Mouse (Mus musculus) gastrocnemius, adult 2 months (tissue): Measurements from ENCODE around the gene Baiap2. TPM values are rescaled to one million over a fixed set of nuclear protein-coding genes. Genes with fewer than 3 reads are reported as not detected.

Experiments
- DNase-seq: peaks from one replicate; pipeline ENCODE4 v3.0.0; 2022
- H3K27ac ChIP-seq: fragments of 200-600 bp; 2 replicates; pipeline ENCODE4 v1.8.1; 2022; ENCODE audit warnings: mild to moderate bottlenecking
- H3K4me3 ChIP-seq: fragments of 200-600 bp; 2 replicates; pipeline ENCODE4 v1.8.1; 2022; ENCODE audit warnings: mild to moderate bottlenecking, moderate library complexity
- CTCF ChIP-seq: fragments of 200-600 bp; IDR thresholded peaks from 2 replicates; pipeline ENCODE4 v1.8.1; 2022; ENCODE audit warnings: antibody characterized with exemption, mild to moderate bottlenecking, moderate library complexity
- intact Hi-C: fragments of 180-260 bp; cut with DNase I; formaldehyde crosslinking; loops from one replicate; pipeline ENCODE4 v1.15.1; 2025
- total RNA-seq, 2 experiments: library from RNA; stranded (reverse); gene quantifications; 2 replicates each; pipeline ENCODE4 v1.2.3; 2021

The Baiap2 gene
- total RNA-seq, 2 experiments from 2014 or later: 1.5 to 2.0 TPM

DNA sequence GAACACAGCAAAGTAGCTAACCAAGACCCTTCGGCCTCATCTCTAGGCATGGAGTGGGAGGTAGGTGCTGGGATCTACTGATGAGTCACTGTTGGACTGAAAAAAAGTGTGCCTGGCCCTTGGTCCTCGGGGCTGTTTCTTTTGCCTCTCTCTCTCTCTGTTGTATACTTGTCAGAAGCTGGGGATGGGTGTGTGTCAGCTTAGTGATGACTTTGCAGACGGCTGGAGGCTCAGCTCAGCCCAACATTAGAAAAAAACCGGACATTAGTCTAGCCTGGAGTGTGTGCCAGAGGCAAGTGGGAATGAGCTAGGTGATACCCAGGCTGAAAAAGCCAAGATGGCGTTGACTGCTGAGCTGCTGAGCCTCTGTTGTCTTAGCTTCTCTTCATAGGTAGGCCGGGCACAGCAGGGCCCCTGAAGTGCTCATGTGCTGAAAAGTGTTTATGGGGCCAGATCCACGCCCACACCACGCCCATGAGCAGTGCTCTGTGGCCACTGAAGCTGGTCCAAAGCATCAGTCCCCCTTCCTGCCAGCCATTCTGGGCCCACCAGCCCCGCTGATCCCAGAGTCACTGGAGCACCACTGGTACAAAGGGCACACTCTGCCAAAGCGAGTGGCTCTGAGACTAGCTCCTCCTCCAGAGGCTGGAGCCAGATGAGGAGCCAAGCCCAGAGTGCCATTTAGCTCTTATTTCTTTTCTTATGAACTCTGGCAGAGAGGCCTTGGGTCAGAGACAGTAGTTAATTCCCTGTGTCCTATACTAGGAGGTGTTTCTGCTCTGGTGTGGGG lies 37.2 kb downstream of the Baiap2 start:
- intact Hi-C loops: no loop called here
- Histone ChIP-seq H3K4me3 (no peak overlapping the region), H3K27ac (no peak overlapping the region)
- TF ChIP-seq CTCF: no peak
- no peak for DNase-seq

DNA sequence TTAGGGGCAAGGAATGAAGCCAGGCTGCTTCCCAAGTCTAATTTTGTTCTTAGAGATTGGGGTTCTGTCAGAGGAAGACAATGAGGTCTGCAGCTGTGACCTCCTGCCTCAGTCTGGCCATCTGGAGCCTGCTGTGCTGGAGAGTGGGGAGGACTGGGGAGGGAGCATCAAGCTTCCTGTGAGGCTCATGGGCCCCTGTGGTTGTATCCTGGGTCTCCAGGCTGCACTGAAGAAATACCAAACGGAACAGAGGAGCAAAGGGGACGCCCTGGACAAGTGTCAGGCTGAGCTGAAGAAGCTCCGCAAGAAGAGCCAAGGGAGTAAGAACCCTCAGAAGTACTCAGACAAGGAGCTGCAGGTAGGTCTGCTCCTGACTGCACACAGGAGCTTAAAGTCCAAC lies 39.2 kb downstream of the Baiap2 start:
- intact Hi-C loops: no loop called here
- no peak for DNase-seq
- H3K27ac ChIP-seq: no peak overlapping the region
- H3K4me3 ChIP-seq: no peak overlapping the region
- TF ChIP-seq CTCF: no peak

DNA sequence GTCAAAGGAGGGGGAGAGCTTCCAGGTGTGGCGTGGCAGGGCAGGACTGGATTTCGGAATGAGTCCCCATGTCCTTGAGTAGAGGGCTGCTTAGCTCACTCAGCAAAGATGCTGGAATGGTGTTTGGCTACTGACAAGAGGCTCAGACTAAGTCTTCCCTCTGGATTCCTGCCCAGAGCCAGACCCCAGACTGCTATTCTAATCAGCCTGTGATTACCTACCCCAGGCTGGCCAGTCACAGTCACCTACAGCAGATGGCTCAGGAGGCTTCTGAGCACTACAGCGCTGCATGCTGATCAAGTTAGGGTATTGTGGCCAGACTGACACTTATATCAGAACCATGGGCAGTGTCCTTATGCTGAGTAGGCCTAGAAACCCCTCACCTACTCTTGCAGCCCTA lies 39.7 kb downstream of the Baiap2 start:
- Histone ChIP-seq H3K27ac (no peak overlapping the region), H3K4me3 (no peak overlapping the region)
- DNase-seq: no peak
- TF ChIP-seq CTCF: no peak
- intact Hi-C loops: no loop called here

DNA sequence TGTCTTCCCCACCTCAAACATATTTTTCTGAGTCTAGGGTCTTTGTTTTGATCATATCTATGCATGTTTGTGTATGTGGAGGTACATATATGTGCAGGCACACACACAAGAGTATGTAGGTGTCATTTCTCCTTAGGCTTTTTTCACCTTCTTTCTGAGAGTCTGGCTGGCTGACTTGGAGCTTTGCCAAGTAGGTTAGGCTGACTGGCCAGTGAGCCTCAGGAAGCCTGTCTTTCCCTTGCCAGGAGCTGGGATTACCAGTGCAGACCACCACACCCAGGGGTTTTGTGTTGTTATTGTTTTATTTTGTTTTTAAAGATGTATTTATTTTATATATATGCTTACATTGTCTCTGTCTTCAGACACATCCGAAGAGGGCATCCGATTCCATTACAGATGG lies 40.6 kb downstream of the Baiap2 start:
- H3K27ac ChIP-seq: no peak overlapping the region
- H3K4me3 ChIP-seq: no peak overlapping the region
- no peak for DNase-seq
- intact Hi-C loops: no loop called here
- TF ChIP-seq CTCF: no peak

DNA sequence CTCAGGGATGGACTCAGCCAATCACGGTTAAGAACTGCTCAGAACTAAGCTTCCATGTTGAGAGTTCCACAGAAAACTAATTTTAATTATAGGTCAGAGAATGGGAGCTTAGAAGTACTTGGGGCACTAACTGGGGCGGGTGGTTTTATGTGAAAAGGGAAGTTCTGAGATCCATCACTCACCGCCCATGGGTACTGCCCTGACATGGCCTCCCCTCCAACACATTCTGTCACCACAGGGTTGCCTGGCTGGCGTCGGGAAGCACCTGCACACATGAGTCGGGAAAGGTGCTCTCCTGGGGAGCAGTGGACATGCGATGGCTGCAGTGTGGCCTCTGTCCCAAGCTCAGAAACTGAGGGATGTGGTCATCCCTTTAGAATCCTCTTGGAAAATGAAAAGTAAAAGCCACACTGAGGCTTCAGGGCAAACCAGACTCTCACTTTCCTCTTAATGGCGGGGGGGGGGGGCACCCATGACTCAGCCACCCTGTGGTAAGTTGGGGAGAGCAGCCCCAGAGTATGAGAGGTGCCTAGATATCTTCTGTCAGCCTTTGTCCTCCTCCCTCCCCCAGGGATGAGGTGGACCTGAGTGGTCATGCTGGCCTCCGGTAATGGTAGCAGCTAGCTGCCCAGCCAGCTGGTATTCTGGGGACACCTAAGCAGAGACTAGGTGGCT lies 44.3 kb downstream of the Baiap2 start:
- Histone ChIP-seq H3K27ac (no peak overlapping the region), H3K4me3 (no peak overlapping the region)
- no peak for TF ChIP-seq CTCF
- no peak for DNase-seq
- intact Hi-C loops: no loop called here

DNA sequence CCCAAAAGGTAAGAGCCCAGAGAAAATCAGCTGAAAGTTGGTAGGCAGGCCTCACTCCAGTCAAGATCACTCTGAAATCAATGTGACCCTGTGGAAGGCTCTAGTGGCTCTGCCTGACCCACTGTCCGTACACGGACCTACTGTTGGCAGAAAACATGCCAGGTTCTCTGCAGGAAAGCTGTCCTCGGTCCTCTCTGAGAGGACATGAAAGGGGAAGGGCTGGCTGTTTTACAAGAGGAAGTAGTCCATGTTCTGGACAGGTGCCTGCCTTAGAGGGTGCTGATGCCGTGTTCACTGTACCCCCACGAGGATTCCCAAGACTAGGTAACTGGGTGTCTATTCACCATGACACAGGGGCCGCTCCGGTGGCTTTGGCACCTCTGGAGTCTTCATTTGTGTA lies 45.3 kb downstream of the Baiap2 start:
- H3K27ac ChIP-seq: peak overlapping the region; percentile 49; the same call in 1 of the 2 replicates
- H3K4me3 ChIP-seq: no peak overlapping the region; the same call in 1 of the 2 replicates
- no peak for TF ChIP-seq CTCF
- intact Hi-C loops: no loop called here
- DNase-seq: no peak

DNA sequence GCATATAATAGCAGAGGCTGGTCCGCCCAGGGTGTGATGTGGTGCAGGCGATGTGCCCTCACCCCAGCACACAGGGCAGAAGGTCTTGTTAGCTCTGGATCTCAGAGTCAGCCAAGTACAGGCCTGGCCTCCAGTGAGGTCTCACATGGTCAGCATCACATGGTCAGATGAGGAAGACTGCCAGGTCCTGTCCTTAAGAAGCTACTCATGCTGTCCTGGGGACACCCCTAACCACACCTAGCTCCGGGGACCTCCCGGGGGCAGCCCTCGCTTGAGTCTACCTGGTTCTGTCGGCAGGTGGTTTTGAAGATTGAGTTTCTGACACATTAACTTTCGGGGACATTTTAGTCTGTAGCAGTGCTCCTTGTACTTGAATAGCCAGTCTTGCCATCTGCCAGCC lies 45.8 kb downstream of the Baiap2 start:
- TF ChIP-seq CTCF: no peak
- intact Hi-C loops: no loop called here
- DNase-seq: peak; percentile 80

DNA sequence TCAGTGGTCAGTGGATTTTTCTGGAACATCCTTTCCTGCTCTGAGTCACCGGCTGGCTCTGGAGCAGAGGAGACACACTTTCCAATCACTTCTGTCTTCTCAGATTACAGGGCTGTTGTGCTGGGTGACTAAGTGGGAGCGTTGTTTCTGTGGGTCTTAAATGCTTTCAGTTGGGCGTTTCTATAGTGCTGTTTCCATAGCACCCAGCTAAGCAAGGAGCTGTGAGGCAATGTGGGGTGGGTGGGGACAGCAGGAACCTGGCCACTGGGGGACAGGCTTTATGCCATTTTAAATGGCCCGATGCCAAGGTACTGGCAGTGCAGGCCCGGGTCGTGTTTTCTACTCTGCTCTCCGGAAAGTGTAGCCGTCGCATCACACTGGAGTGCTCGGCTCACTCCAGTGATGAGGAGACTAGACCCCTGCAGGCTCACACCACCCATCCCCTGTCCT lies 46.6 kb downstream of the Baiap2 start:
- Histone ChIP-seq H3K4me3 (no peak overlapping the region), H3K27ac (peak overlapping the region; percentile 70)
- intact Hi-C loops: no loop called here
- peak; percentile 55 for DNase-seq
- TF ChIP-seq CTCF: no peak

More for the DNA sequence above, 45.8 kb downstream of the Baiap2 start:
- no peak overlapping the region; the same call in 1 of the 2 replicates for H3K4me3 ChIP-seq
- peak overlapping the region; percentile 70 for H3K27ac ChIP-seq

DNA sequence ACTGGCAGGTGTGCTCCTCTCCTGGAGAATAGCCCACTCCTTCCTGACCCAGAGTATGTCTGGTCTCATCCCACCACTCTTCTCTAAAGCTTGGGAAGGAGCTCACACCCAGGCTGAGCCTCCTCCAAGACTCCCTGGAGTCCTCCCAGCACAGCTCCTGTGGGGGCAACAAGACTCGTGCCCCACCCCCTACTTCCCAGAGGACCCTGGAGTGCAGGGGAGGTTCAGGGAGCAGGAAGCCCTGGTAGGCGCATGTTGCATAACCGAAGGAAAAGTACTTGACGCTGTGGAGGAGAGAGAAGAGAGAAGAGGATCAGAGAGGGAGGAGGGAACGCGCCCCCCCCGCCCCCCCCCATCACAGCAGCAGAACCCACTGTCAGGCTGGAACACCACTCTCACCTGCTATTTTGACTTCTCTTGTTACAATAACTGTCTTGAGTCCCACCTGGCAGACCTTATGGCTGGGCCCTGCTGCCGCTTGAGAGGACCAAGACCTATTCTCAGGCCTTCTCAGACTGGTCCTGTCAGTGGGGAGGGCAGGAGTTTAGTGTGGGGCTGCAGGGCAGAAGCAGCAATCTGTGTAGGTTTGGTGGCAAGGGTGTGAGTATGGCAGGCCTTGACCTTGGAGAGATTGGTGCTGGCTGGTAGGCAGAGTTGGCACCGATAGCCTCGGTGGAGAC lies 48.2 kb downstream of the Baiap2 start:
- Histone ChIP-seq H3K4me3 (peak overlapping the region; percentile 70), H3K27ac (peak overlapping the region; percentile 75)
- intact Hi-C loops: loop anchor here (1.0 kb wide), 2 partner anchors 55 to 81 kb away; no protein-coding TSS in a partner anchor
- no peak for DNase-seq
- no peak for TF ChIP-seq CTCF

DNA sequence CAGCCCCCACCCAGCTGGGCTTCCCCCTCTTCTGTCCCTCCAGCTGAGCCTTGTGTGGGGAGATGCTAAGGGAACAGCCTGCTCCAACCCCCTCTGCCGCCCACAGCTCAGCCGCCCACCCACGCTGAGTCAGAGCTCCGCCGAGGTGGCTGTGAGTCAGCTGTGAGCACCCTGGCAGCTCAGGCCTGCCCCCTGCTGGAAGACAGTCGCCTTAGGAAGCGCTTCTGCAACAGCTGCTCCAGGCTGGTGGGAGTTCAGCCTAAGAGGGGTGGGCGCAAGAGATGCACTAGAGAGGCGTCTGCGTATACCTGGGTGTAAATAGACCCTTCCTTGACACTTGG lies 48.7 kb downstream of the Baiap2 start:
- peak; percentile 94 for DNase-seq
- peak overlapping the region; percentile 70 for H3K4me3 ChIP-seq
- no peak for TF ChIP-seq CTCF
- H3K27ac ChIP-seq: peak overlapping the region; percentile 75
- intact Hi-C loops: loop anchor here (1.0 kb wide), 2 partner anchors 56 to 82 kb away; no protein-coding TSS in a partner anchor

DNA sequence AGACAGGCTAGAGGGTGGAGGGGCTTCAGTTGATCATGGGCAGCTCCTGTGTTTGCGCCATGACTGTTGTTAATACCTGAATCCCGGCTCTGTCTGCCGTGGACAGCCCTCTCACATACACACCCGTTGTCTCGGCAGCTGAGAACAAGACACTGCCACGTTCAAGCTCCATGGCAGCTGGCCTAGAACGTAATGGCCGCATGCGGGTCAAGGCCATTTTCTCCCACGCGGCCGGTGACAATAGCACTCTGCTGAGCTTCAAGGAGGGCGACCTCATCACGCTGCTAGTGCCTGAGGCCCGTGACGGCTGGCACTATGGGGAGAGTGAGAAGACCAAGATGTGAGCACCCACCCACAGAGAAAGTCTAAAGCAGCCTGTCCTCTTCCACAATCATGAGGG lies 54.8 kb downstream of the Baiap2 start:
- Histone ChIP-seq H3K4me3 (no peak overlapping the region), H3K27ac (no peak overlapping the region)
- intact Hi-C loops: no loop called here
- TF ChIP-seq CTCF: no peak
- no peak for DNase-seq

DNA sequence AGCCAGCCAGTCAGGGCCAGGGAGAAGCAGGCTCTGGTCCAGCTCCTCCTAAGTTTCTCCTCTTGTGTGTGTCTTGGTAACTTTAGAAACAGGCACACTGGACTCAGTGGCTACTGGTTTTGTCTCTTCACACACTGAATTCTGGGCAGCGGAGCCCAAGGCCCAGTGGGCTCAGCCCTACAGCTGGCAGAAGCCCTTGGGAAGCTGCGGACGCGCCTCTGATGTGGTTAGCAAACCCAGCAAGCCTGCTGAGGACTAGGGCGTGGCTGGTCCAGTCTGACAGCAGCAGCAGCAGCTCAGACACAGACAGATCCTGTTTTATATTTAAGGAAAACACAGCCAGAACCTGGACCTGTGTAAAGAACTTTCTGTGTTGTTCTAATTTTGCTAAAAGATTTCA lies 59.5 kb downstream of the Baiap2 start:
- intact Hi-C loops: loop anchor here (2.0 kb wide), 1 partner anchor 51 kb away; no protein-coding TSS in a partner anchor
- Histone ChIP-seq H3K27ac (no peak overlapping the region), H3K4me3 (no peak overlapping the region)
- TF ChIP-seq CTCF: no peak
- DNase-seq: no peak
